8 mouse cellular contexts compared by ENCODE assay signal in genomic region chr16:45742615-45743476, GRCm38 (mm10). TPM values are rescaled to one million over a fixed set of nuclear protein-coding genes. Genes with fewer than 3 reads are reported as not detected.
A peak's percentile ranks its signal among the peaks of the same experiment; 100 is the strongest.
DNase-seq lines count a peak whose midpoint lies in the region; ATAC-seq lines count a peak whose summit lies in the region.

Gene Abhd10, minus strand, starts transcription at chr16:45742955.

- H3K27me3 ChIP-seq in hindbrain, embryonic 14.5 days (ENCODE audit: control insufficient read depth, insufficient read depth, low read length): no peaks in the 10 kb centered on the region

- DNase-seq in R1 (ENCODE audit: low read depth, low spot score): peak; percentile 91
- peak; percentile 99 to 100 for DNase-seq in cerebellum, postnatal 25 days
- DNase-seq in frontal cortex, postnatal 25 days (ENCODE audit: low spot score in 2 of 2): peak; percentile 95 to 96
- DNase-seq in hindbrain, embryonic 14.5 days (ENCODE audit: low spot score): peak; percentile 97
- DNase-seq in left cerebral cortex, adult 11 months (ENCODE audit: low spot score): peak; percentile 90
- DNase-seq in lung, postnatal 4 days: peak; percentile 95 to 96
- peak; percentile 96 for DNase-seq in retina, postnatal 7 days (ENCODE audit: low read depth, low spot score)
- peak; percentile 95 for DNase-seq in urinary bladder, adult 2 months (ENCODE audit: low spot score)

- peak within 1 kb of the TSS; percentile 86 for H3K9ac ChIP-seq in hindbrain, embryonic 14.5 days

- H3K36me3 ChIP-seq in hindbrain, embryonic 14.5 days (replicated peaks; ENCODE audit: control insufficient read depth, insufficient read depth): peaks cover 6% of the 10 kb centered on the region

- H3K27ac ChIP-seq in hindbrain, embryonic 14.5 days: peak within 1 kb of the TSS; percentile 94

- peaks cover 5% of the 10 kb centered on the region; the same call in 1 of the 2 replicates for H3K4me1 ChIP-seq in hindbrain, embryonic 14.5 days (replicated peaks; ENCODE audit: control insufficient read depth, insufficient read depth, low read length)

- H3K4me2 ChIP-seq in hindbrain, embryonic 14.5 days (replicated peaks): peak within 1 kb of the TSS; percentile 71

- peak; percentile 98 for ATAC-seq in hindbrain, embryonic 14.5 days (ENCODE audit: low FRiP score)

- 1% methylated on average over 43 of the region's 51 CpGs for WGBS in hindbrain, embryonic 14.5 days

- H3K4me3 ChIP-seq in hindbrain, embryonic 14.5 days (replicated peaks; ENCODE audit: low read length): peak within 1 kb of the TSS; percentile 80

- no peaks in the 10 kb centered on the region for H3K9me3 ChIP-seq in hindbrain, embryonic 14.5 days (ENCODE audit: control insufficient read depth, low read length)

RNA-seq across cellular contexts. Expression of gene Abhd10, which starts in this region (rescaled TPM):
- 34.5 and 34.7 TPM in 2 replicates for polyA plus RNA-seq in hindbrain, embryonic 14.5 days (2014; fragmentation: Nextera tagmentation; extraction: Ambion mirVana)
- polyA plus RNA-seq in urinary bladder, adult 2 months (2012; rRNA removed): 19.8 and 22.0 TPM in 2 replicates

Comparison
In these comparisons a context has a peak if more than half of its experiments do, and no peak if none do; other contexts are left out.
1. Peak in every context shown above with its lines: DNase-seq, ATAC-seq, H3K4me3 ChIP-seq and H3K27ac ChIP-seq.